Mouse (Mus musculus): ENCODE measurements at regions not wholly inside any gene's neighbourhood (a gene's known extent, or its start where the extent isn't known, plus 50 kb on each side); places are given as distances from the start of the nearest gene placed in this dataset.
A peak's percentile ranks its signal among the peaks of the same experiment; 100 is the strongest.
"Not testable (repeated sequence)": the region's sequence is repeated elsewhere in the genome, so short reads cannot be mapped to it uniquely, and the experiment has no call there.

DNA sequence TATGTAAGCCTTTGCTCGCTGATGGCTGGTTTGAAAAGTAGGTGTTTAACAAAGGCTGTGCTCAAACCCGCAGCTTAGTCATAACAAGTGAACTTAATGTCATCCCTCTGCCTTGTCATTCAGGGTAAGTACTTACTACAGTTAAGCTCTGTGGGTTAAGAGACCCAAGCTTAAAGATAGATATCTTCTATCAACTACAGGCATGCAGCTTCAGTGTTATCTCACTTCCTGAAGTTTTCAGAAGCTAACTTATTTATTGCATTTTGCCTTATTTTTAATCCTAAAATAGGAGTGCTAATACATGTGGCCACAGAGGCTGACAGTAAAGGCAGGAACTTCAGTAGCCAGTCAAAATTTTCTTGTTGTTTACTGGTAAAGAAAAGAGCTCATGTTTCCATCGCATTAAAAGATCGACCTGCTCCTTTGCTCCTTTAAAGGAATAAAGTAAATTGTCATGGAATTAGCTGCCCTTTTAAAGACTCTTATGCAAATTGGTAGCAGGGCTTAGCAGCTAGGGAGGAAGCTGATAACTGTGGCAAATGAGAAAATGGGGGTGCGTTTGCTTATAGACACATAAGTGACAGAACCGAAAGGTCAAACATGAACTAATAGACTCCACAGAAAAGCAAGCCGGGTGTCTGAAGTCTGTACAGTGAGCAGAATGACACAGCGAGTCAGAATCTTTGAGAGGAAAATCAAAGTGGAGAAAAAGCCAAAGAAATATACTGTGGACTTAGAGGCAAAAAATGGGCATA, 55.9 kb upstream of the Inpp4b start:
- H3K36me3 ChIP-seq (ENCODE audit: control insufficient read depth, insufficient read depth, low read length): no peaks in the 10 kb centered on the region
- TF ChIP-seq CTCF (conservative IDR thresholded peaks at IDR 0.05; ENCODE audit: insufficient read depth, insufficient read length, low read depth, low read length) (no peak), POLR2A (IDR thresholded peaks at IDR 0.05; ENCODE audit: low read depth, low read length) (no peak)
- H3K4me3 ChIP-seq (ENCODE audit: insufficient read depth, low read depth, low read length): no peak overlapping the region
- no peaks in the 10 kb centered on the region for H3K27me3 ChIP-seq (replicated peaks; ENCODE audit: control insufficient read depth, insufficient read depth, low read length)
- DNase-seq: no peak
- H3K27ac ChIP-seq (ENCODE audit: insufficient read depth, low read depth, low read length): no peak overlapping the region
- 69% methylated on average over 8 of the region's 8 CpGs for WGBS
- no peaks in the 10 kb centered on the region for H3K4me1 ChIP-seq (ENCODE audit: control insufficient read depth, insufficient read depth, low read length)

DNA sequence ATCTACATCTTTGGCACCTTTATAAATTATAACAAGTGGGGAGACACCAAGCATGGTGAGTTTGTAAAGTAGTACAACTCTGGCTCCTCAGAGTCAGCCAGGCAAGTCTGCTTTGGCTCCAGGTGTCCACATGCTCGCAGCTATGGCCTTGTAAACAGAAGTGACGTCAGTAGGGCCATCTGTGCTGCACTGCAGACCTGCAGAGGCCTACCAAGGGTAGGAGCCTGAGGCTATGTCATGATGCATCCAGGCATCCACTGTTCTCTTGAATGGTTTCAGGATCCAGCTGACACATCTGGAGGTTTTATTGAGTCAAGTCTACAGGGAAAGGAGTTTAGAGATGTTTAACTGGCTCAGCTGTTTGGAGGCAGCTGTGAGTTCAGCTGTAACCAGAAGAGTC, 82.3 kb upstream of the Inpp4b start:
- Histone ChIP-seq H3K4me1 (ENCODE audit: control insufficient read depth, insufficient read depth, low read length) (no peaks in the 10 kb centered on the region), H3K36me3 (ENCODE audit: control insufficient read depth, insufficient read depth, low read length) (no peaks in the 10 kb centered on the region), H3K4me3 (ENCODE audit: insufficient read depth, low read depth, low read length) (no peak overlapping the region), H3K27ac (ENCODE audit: insufficient read depth, low read depth, low read length) (no peak overlapping the region), H3K27me3 (replicated peaks; ENCODE audit: control insufficient read depth, insufficient read depth, low read length) (no peaks in the 10 kb centered on the region)
- no peak for DNase-seq
- TF ChIP-seq CTCF (conservative IDR thresholded peaks at IDR 0.05; ENCODE audit: insufficient read depth, insufficient read length, low read depth, low read length) (no peak), POLR2A (IDR thresholded peaks at IDR 0.05; ENCODE audit: low read depth, low read length) (no peak)
- WGBS: 73% methylated on average over 2 of the region's 2 CpGs

DNA sequence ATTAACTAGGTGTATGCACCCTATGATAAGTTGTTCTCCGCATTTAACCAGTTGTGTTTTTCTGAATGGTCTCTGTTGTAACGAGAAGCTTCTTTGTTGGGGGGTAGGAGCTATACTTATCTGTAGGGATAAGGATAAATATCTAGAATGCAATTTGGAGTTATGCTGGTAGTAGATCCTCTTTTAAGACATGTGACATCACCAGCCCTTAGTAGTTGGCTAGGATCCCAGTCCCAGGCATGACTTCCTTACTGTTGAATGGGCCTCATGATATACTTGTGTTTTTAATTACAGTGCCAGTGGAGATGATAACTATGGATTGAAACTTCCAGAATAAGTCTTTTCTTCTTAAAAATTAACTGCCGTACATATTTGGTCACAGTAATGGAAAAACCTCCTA, 118.5 kb upstream of the Inpp4b start:
- WGBS: 90% methylated on average over 3 of the region's 3 CpGs
- Histone ChIP-seq H3K27me3 (replicated peaks; ENCODE audit: control insufficient read depth, insufficient read depth, low read length) (no peaks in the 10 kb centered on the region), H3K36me3 (ENCODE audit: control insufficient read depth, insufficient read depth, low read length) (no peaks in the 10 kb centered on the region), H3K4me3 (ENCODE audit: insufficient read depth, low read depth, low read length) (no peak overlapping the region), H3K4me1 (ENCODE audit: control insufficient read depth, insufficient read depth, low read length) (no peaks in the 10 kb centered on the region), H3K27ac (ENCODE audit: insufficient read depth, low read depth, low read length) (no peak overlapping the region)
- DNase-seq: peak; percentile 8
- no peak for TF ChIP-seq POLR2A (IDR thresholded peaks at IDR 0.05; ENCODE audit: low read depth, low read length)
- no peak for TF ChIP-seq CTCF (conservative IDR thresholded peaks at IDR 0.05; ENCODE audit: insufficient read depth, insufficient read length, low read depth, low read length)

DNA sequence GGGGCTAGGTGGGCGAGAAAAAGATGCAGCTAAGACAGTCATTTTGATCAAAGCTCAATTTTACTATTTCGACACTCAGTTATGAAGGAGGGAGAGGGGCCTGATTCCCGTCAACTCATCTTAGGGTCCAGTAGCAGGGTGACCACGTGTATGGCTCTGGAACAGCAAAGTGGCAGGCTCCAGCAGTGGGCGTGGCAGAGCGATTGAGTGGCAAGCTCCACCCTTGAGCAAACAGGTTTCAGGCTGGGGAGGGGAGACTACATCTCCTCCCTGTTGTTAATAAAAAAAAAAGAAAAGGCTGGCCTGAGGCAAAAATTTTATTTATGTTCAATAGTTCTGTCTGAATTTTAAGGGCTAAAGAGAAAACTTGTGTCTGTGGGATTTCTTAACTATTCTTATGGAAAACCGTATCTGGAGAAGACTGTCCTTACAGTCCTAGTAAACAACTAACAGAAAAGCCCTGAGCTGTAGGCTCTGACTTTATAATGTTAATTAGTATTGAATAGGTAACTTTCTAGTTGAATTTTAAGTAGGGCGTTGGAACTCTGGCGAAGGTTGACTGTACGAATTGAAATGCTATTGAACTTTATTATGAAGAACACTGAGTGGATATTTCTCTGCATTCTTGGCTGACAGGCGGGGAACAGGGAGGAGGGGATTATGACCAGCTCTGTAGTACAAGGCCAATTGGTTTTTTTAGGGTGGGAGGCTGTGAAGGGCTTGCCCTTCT, 155.1 kb upstream of the Inpp4b start:
- 46% methylated on average over 11 of the region's 11 CpGs for WGBS
- H3K27me3 ChIP-seq (replicated peaks; ENCODE audit: control insufficient read depth, insufficient read depth, low read length); H3K36me3 ChIP-seq (ENCODE audit: control insufficient read depth, insufficient read depth, low read length); H3K4me1 ChIP-seq (ENCODE audit: control insufficient read depth, insufficient read depth, low read length); H3K4me3 ChIP-seq (ENCODE audit: insufficient read depth, low read depth, low read length): not testable (repeated sequence)
- peak; percentile 68 for DNase-seq
- peak overlapping the region; percentile 64 for H3K27ac ChIP-seq (ENCODE audit: insufficient read depth, low read depth, low read length)

DNA sequence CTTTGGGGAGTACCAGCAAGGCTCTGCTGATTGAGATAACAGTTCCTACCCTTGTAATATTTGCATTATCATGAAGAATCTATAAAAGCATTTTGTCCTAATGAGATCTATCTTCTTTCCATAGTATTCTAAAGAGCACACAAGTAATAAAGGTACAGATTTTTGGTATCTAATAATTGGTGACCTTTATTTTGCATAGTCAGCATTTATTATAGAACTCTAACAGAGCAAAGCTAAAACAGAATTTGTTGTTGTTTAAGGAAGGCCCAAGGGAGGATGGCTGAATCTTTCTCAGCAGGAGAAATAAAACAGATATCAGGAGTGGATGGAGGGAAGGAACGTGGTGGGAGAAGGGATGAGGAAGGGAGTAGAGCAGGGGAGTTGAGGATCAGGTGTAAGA, 160.8 kb upstream of the Usp38 start:
- no peaks in the 10 kb centered on the region for H3K4me1 ChIP-seq (ENCODE audit: control insufficient read depth, insufficient read depth, low read length)
- no peaks in the 10 kb centered on the region for H3K36me3 ChIP-seq (ENCODE audit: control insufficient read depth, insufficient read depth, low read length)
- WGBS: 52% methylated on average over 1 of the region's 1 CpGs
- TF ChIP-seq CTCF (conservative IDR thresholded peaks at IDR 0.05; ENCODE audit: insufficient read depth, insufficient read length, low read depth, low read length) (no peak), POLR2A (IDR thresholded peaks at IDR 0.05; ENCODE audit: low read depth, low read length) (no peak)
- H3K27me3 ChIP-seq (replicated peaks; ENCODE audit: control insufficient read depth, insufficient read depth, low read length): no peaks in the 10 kb centered on the region
- no peak overlapping the region for H3K27ac ChIP-seq (ENCODE audit: insufficient read depth, low read depth, low read length)
- DNase-seq: no peak
- H3K4me3 ChIP-seq (ENCODE audit: insufficient read depth, low read depth, low read length): no peak overlapping the region

DNA sequence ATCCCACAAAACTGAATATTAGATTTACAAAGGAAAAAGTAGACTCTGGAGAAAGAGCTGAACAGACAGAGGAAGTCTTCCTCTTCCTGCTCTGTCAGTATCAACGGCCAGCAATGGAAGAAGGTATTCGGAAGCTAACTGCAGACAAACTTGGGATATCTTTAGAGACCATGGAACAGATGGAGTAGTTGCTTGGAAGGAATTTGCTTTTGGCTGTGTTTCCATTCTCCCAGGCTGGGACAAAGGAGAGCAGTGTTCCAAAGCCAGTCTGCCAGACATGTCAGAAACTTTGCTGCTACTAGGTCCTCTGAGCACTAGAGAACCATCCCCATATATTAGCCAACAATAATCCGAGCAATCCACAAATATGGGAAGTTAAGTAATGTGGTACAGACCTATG, 132.5 kb upstream of the Usp38 start:
- H3K36me3 ChIP-seq (ENCODE audit: control insufficient read depth, insufficient read depth, low read length): no peaks in the 10 kb centered on the region
- no peak for TF ChIP-seq CTCF (conservative IDR thresholded peaks at IDR 0.05; ENCODE audit: insufficient read depth, insufficient read length, low read depth, low read length)
- no peak for TF ChIP-seq POLR2A (IDR thresholded peaks at IDR 0.05; ENCODE audit: low read depth, low read length)
- H3K4me3 ChIP-seq (ENCODE audit: insufficient read depth, low read depth, low read length): no peak overlapping the region
- no peak overlapping the region for H3K27ac ChIP-seq (ENCODE audit: insufficient read depth, low read depth, low read length)
- no peaks in the 10 kb centered on the region for H3K4me1 ChIP-seq (ENCODE audit: control insufficient read depth, insufficient read depth, low read length)
- H3K27me3 ChIP-seq (replicated peaks; ENCODE audit: control insufficient read depth, insufficient read depth, low read length): no peaks in the 10 kb centered on the region
- DNase-seq: no peak
- WGBS: 79% methylated on average over 3 of the region's 3 CpGs

DNA sequence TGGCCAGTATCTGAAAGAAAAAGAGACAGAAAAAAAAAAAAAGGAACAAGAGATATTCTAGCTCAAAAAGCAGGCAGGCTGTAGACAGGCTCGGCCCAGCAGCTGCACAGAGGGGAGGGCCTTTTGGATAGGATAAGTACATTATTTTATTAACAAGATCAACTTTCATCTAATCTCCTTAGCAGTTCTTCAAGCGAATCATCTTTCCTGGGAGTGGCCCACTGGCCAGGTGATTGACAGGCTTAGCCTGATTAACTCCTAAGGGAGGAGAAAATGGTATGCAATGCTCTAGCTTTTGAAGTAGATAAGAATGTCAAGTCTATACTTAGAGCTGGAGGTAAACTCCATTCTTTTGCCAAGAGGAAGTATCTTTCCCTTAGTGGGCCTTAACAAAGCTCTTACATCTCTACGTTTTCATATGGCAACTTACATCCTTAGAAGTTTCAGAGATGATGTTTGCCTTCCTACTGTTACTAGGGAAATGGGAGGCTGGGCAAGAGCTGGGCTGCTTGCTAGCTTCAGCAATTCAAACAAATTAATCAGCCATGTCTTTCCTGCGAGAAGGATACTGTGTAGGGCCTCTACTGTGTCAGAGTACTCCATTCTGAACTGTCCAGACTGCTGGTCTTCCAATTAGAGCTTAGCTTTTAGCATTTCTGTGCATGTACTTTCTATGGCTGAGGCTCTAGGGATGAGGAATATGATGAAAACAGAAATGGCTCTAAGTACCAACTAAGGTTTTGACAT, 92.2 kb upstream of the Usp38 start:
- Histone ChIP-seq H3K4me3 (ENCODE audit: insufficient read depth, low read depth, low read length) (no peak overlapping the region), H3K4me1 (ENCODE audit: control insufficient read depth, insufficient read depth, low read length) (no peaks in the 10 kb centered on the region), H3K27ac (ENCODE audit: insufficient read depth, low read depth, low read length) (no peak overlapping the region), H3K36me3 (ENCODE audit: control insufficient read depth, insufficient read depth, low read length) (no peaks in the 10 kb centered on the region), H3K27me3 (replicated peaks; ENCODE audit: control insufficient read depth, insufficient read depth, low read length) (no peaks in the 10 kb centered on the region)
- TF ChIP-seq POLR2A (IDR thresholded peaks at IDR 0.05; ENCODE audit: low read depth, low read length) (no peak), CTCF (conservative IDR thresholded peaks at IDR 0.05; ENCODE audit: insufficient read depth, insufficient read length, low read depth, low read length) (no peak)
- DNase-seq: no peak
- WGBS: 35% methylated on average over 4 of the region's 4 CpGs

Data from kidney, adult 2 months (tissue).